Mouse (Mus musculus) spleen, adult 2 months (tissue): Measurements from ENCODE around the gene Tsen34.

Experiments used
- CTCF ChIP-seq: fragments of 200-500 bp; IDR thresholded peaks from 2 replicates; pipeline ENCODE4 v1.5.1; 2011; ENCODE audit warnings: mild to moderate bottlenecking, inconsistent platforms; ENCODE audit not compliant: insufficient read depth, insufficient read length, insufficient replicate concordance; ENCODE audit errors: extremely low read depth
- POLR2A ChIP-seq: fragments of 200-500 bp; IDR thresholded peaks from 2 replicates; pipeline ENCODE4 v1.6.1; 2011; ENCODE audit warnings: low read depth, low read length, inconsistent platforms

DNA sequence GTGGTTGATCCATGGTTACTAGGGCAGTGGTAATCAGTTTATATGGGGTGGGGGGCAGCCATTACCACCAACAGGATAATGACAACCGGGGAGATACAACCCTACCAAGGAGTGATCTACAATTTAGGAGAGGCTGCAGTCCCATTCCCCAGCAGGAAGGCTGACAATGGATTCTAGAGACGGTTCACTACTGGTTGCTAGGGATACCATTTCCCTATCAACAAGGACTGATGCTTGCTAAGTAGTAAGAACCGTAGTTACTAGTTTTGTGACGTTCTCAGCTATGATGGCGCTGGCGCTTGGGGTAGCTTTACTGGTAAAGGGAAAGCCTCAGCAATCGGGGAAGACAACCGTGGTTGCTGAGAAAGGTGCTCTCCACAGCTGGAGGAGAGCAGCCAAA lies 8.0 kb upstream of the Tsen34 start:
- TF ChIP-seq POLR2A (no peak), CTCF (no peak)
